8 mouse cellular contexts compared by ENCODE assay signal in genomic region chr17:32285138-32285670, GRCm38 (mm10). TPM values are rescaled to one million over a fixed set of nuclear protein-coding genes. Genes with fewer than 3 reads are reported as not detected.
DNase-seq lines count a peak whose midpoint lies in the region; ATAC-seq and TF ChIP-seq lines count a peak whose summit lies in the region.

No protein-coding gene starts in this region.

- no peaks in the 10 kb centered on the region for H3K27me3 ChIP-seq in lung, embryonic 14.5 days (ENCODE audit: insufficient read depth, low read length)
- H3K27me3 ChIP-seq in embryonic facial prominence, embryonic 11.5 days (ENCODE audit: control insufficient read depth, insufficient read depth, low read length), result no peaks in the 10 kb centered on the region
- H3K27me3 ChIP-seq in limb, embryonic 10.5 days (ENCODE audit: low read depth, poor library complexity, severe bottlenecking), result no peaks in the 10 kb centered on the region

- no peak for TF ChIP-seq CTCF in lung, embryonic 14.5 days (IDR thresholded peaks at IDR 0.05; ENCODE audit: low read depth)
- TF ChIP-seq CTCF in olfactory bulb, adult 2 months (IDR thresholded peaks at IDR 0.05; ENCODE audit: insufficient read depth, low read depth, low read length), result no peak

- H3K9me3 ChIP-seq in lung, embryonic 14.5 days (ENCODE audit: low read depth, low read length), result no peaks in the 10 kb centered on the region
- H3K9me3 ChIP-seq in embryonic facial prominence, embryonic 11.5 days (replicated peaks; ENCODE audit: control insufficient read depth, low read length), result no peaks in the 10 kb centered on the region
- H3K9me3 ChIP-seq in limb, embryonic 10.5 days (replicated peaks), result no peaks in the 10 kb centered on the region

- H3K9ac ChIP-seq in lung, embryonic 14.5 days, result peak overlapping the region; percentile 97
- peak overlapping the region; percentile 96 for H3K9ac ChIP-seq in embryonic facial prominence, embryonic 11.5 days (replicated peaks; ENCODE audit: low read length)

- peaks cover 11% of the 10 kb centered on the region; the same call in 1 of the 2 replicates for H3K4me1 ChIP-seq in lung, embryonic 14.5 days (ENCODE audit: insufficient read depth)
- H3K4me1 ChIP-seq in embryonic facial prominence, embryonic 11.5 days (ENCODE audit: control insufficient read depth, insufficient read depth, low read length), result no peaks in the 10 kb centered on the region
- peaks cover 22% of the 10 kb centered on the region; the same call in 1 of the 2 replicates for H3K4me1 ChIP-seq in limb, embryonic 10.5 days
- peaks cover 5% of the 10 kb centered on the region for H3K4me1 ChIP-seq in olfactory bulb, adult 2 months (ENCODE audit: control insufficient read depth, insufficient read depth, low read length)

- no peak for DNase-seq in lung, embryonic 14.5 days
- no peak for DNase-seq in lung, adult 18-20 months
- DNase-seq in embryonic facial prominence, embryonic 11.5 days (ENCODE audit: low spot score), result no peak
- no peak for DNase-seq in limb, embryonic 10.5 days (ENCODE audit: low spot score)
- no peak for DNase-seq in layer of hippocampus, postnatal 25 days (ENCODE audit: extremely low spot score in 1 of 2, low spot score in 1 of 2)
- DNase-seq in left cerebral cortex, adult 9 months (ENCODE audit: low spot score in 2 of 2), result no peak

- H3K4me3 ChIP-seq in lung, embryonic 14.5 days (ENCODE audit: low read depth, low read length), result peak overlapping the region; percentile 95
- peak overlapping the region; percentile 98 for H3K4me3 ChIP-seq in embryonic facial prominence, embryonic 11.5 days (ENCODE audit: low read depth, low read length)
- H3K4me3 ChIP-seq in limb, embryonic 10.5 days, result peak overlapping the region; percentile 87
- H3K4me3 ChIP-seq in olfactory bulb, adult 2 months (ENCODE audit: insufficient read depth, low read depth, low read length), result peak overlapping the region; percentile 66

- WGBS in lung, embryonic 14.5 days, result 37% methylated on average over 6 of the region's 6 CpGs
- WGBS in embryonic facial prominence, embryonic 11.5 days, result 57% methylated on average over 6 of the region's 6 CpGs
- WGBS in limb, embryonic 10.5 days, result 56% methylated on average over 6 of the region's 6 CpGs
- 36% methylated on average over 6 of the region's 6 CpGs for WGBS in olfactory bulb, adult 2 months

- TF ChIP-seq POLR2A in olfactory bulb, adult 2 months (IDR thresholded peaks at IDR 0.05; ENCODE audit: insufficient read depth, low read depth, low read length), result no peak

- H3K27ac ChIP-seq in lung, embryonic 14.5 days (ENCODE audit: low read depth), result peak overlapping the region; percentile 99; the same call in 1 of the 2 replicates
- no peak overlapping the region for H3K27ac ChIP-seq in embryonic facial prominence, embryonic 11.5 days (replicated peaks; ENCODE audit: low read depth, low read length)
- peak overlapping the region; percentile 99 for H3K27ac ChIP-seq in limb, embryonic 10.5 days
- H3K27ac ChIP-seq in olfactory bulb, adult 2 months (ENCODE audit: insufficient read depth, low read depth, low read length), result no peak overlapping the region

- peak overlapping the region; percentile 81 for H3K4me2 ChIP-seq in lung, embryonic 14.5 days
- H3K4me2 ChIP-seq in embryonic facial prominence, embryonic 11.5 days (ENCODE audit: low read depth, low read length), result peak overlapping the region; percentile 31

- no peaks in the 10 kb centered on the region for H3K36me3 ChIP-seq in lung, embryonic 14.5 days (ENCODE audit: insufficient read depth)
- H3K36me3 ChIP-seq in embryonic facial prominence, embryonic 11.5 days (replicated peaks; ENCODE audit: control insufficient read depth, insufficient read depth, low read depth, low read length), result no peaks in the 10 kb centered on the region
- peaks cover 7% of the 10 kb centered on the region; the same call in 1 of the 2 replicates for H3K36me3 ChIP-seq in limb, embryonic 10.5 days

- ATAC-seq in lung, embryonic 14.5 days (ENCODE audit: insufficient read depth), result no peak
- ATAC-seq in embryonic facial prominence, embryonic 11.5 days (replicated peaks; ENCODE audit: insufficient number of reproducible peaks, low FRiP score, low TSS enrichment, low read depth), result no peak
- no peak for ATAC-seq in frontal cortex, adult (ENCODE audit: low TSS enrichment)

RNA-seq across cellular contexts. Expression of gene Brd4, which starts 0.7 kb away (rescaled TPM):
- 111 and 114 TPM in 2 replicates for polyA plus RNA-seq in lung, embryonic 14.5 days (2014; fragmentation: Nextera tagmentation; extraction: Ambion mirVana)
- 81.5 and 85.1 TPM in 2 replicates for polyA plus RNA-seq in embryonic facial prominence, embryonic 11.5 days (2014; fragmentation: Nextera tagmentation; extraction: Ambion mirVana)
- 132 and 134 TPM in 2 replicates for polyA plus RNA-seq in limb, embryonic 10.5 days (2016; fragmentation: Nextera tagmentation; extraction: Ambion mirVana)
- polyA plus RNA-seq in olfactory bulb, adult 2 months (2012; ENCODE audit: insufficient read depth, insufficient read length, low replicate concordance, missing spikeins), result not detected in 2 replicates
- 100 to 1,000 TPM; 104 to 117 TPM for total RNA-seq in layer of hippocampus, postnatal 25 days (2021)

RNA-seq across cellular contexts. Expression of gene Akap8, which starts 35.8 kb away (rescaled TPM):
- polyA plus RNA-seq in lung, embryonic 14.5 days (2014; fragmentation: Nextera tagmentation; extraction: Ambion mirVana), result 45.4 and 54.3 TPM in 2 replicates
- polyA plus RNA-seq in embryonic facial prominence, embryonic 11.5 days (2014; fragmentation: Nextera tagmentation; extraction: Ambion mirVana), result 53.4 and 53.9 TPM in 2 replicates
- polyA plus RNA-seq in limb, embryonic 10.5 days (2016; fragmentation: Nextera tagmentation; extraction: Ambion mirVana), result 142 and 157 TPM in 2 replicates
- 141 TPM in 1 of 2 replicates, not detected in the other for polyA plus RNA-seq in olfactory bulb, adult 2 months (2012; ENCODE audit: insufficient read depth, insufficient read length, low replicate concordance, missing spikeins)
- total RNA-seq in layer of hippocampus, postnatal 25 days (2021), result 10 to 100 TPM; 68.1 to 92.0 TPM

Comparison
In these comparisons a context has a peak if more than half of its experiments do, and no peak if none do; other contexts are left out.
1. H3K27ac ChIP-seq: peak in lung, embryonic 14.5 days (single experiment) and limb, embryonic 10.5 days (single experiment); none in embryonic facial prominence, embryonic 11.5 days (single experiment) and olfactory bulb, adult 2 months (single experiment).
2. Peak in every context shown above with its lines, with median percentiles within 50 percentile points of each other: H3K4me3 ChIP-seq.